Mouse (Mus musculus) 3134 (cell line): ENCODE results near the gene Snd1.
A peak's percentile ranks its signal among the peaks of the same experiment; 100 is the strongest.
"Not testable (repeated sequence)": the region's sequence is repeated elsewhere in the genome, so short reads cannot be mapped to it uniquely, and the experiment has no call there.

Experiments used
- DNase-seq: peaks from one replicate; pipeline ENCODE4 v3.0.0-alpha.2; 2011; ENCODE audit warnings: low spot score; ENCODE audit not compliant: insufficient read length; ENCODE audit errors: extremely low read depth

Snd1 gene

GRCm38 (mm10) chr6:28886724-28887440 is 411.9 kb downstream of the Snd1 start:
- DNase-seq = no peak

- no peak for DNase-seq
These were observed 415.5 kb downstream of the Snd1 start for GRCm38 (mm10) chr6:28890426-28890825.

GRCm38 (mm10) chr6:28891480-28891879 is 416.5 kb downstream of the Snd1 start:
- no peak for DNase-seq

GRCm38 (mm10) chr6:28895004-28895515 is 420.1 kb downstream of the Snd1 start:
- no peak for DNase-seq

GRCm38 (mm10) chr6:28895726-28896125 is 420.8 kb downstream of the Snd1 start:
- no peak for DNase-seq

GRCm38 (mm10) chr6:28896762-28897320 is 421.9 kb downstream of the Snd1 start:
- no peak for DNase-seq

- DNase-seq = no peak
These were observed 422.6 kb downstream of the Snd1 start for GRCm38 (mm10) chr6:28897326-28898085.

- DNase-seq = peak; percentile 27
These were observed 423.9 kb downstream of the Snd1 start for GRCm38 (mm10) chr6:28898836-28899235.

GRCm38 (mm10) chr6:28902573-28902972 is 427.6 kb downstream of the Snd1 start:
- DNase-seq = no peak

- DNase-seq = no peak
These were observed 429.5 kb downstream of the Snd1 start for GRCm38 (mm10) chr6:28904417-28904816.

- DNase-seq = no peak
These were observed 430.4 kb downstream of the Snd1 start for GRCm38 (mm10) chr6:28905301-28905700.

GRCm38 (mm10) chr6:28909866-28910265 is 434.9 kb downstream of the Snd1 start:
- DNase-seq = peak; percentile 87

GRCm38 (mm10) chr6:28914981-28915380 is 440.0 kb downstream of the Snd1 start:
- DNase-seq = no peak

- no peak for DNase-seq
These were observed 441.7 kb downstream of the Snd1 start for GRCm38 (mm10) chr6:28916630-28917029.

- no peak for DNase-seq
These were observed 444.4 kb downstream of the Snd1 start for GRCm38 (mm10) chr6:28919346-28919745.

- no peak for DNase-seq
These were observed 447.4 kb downstream of the Snd1 start for GRCm38 (mm10) chr6:28922371-28922770.

- no peak for DNase-seq
These were observed 448.3 kb downstream of the Snd1 start for GRCm38 (mm10) chr6:28923091-28923824.

GRCm38 (mm10) chr6:28923837-28924236 is 448.9 kb downstream of the Snd1 start:
- DNase-seq = no peak

- DNase-seq = not testable (repeated sequence)
These were observed 453.0 kb downstream of the Snd1 start for GRCm38 (mm10) chr6:28927987-28928386.

- DNase-seq = not testable (repeated sequence)
These were observed 454.3 kb downstream of the Snd1 start for GRCm38 (mm10) chr6:28929169-28929803.
